Mouse (Mus musculus) mouse embryonic stem cell (cell line): ENCODE results near the gene Gabpb2.

ENCODE experiments used
- in situ Hi-C, 2 experiments: fragments of 300-500 bp; cut with MboI; formaldehyde crosslinking; loops; 1 replicate in 1 of 2; 3 replicates in 1 of 2; pipeline ENCODE4 v1.14.3; 2019 to 2020; ENCODE audit warnings: low sequenced_read_pairs in 2 of 2, low pct_unique_long_range_greater_than_20kb in 1 of 2, mixed read lengths in 1 of 2; ENCODE audit not compliant: unreplicated experiment in 1 of 2

The Gabpb2 gene

GRCm38 (mm10) chr3:95169996-95170395 is 47.7 kb downstream of the Gabpb2 start:
- in situ Hi-C loops, result no loop called here

- in situ Hi-C loops, result no loop called here
Observed at GRCm38 (mm10) chr3:95164840-95165239, 52.9 kb downstream of the Gabpb2 start.

- in situ Hi-C loops, result no loop called here
Observed at GRCm38 (mm10) chr3:95164256-95164550, 53.5 kb downstream of the Gabpb2 start.

GRCm38 (mm10) chr3:95163419-95164255 is 54.1 kb downstream of the Gabpb2 start:
- in situ Hi-C loops, result no loop called here

- in situ Hi-C loops, result no loop called here
Observed at GRCm38 (mm10) chr3:95162345-95162628, 55.4 kb downstream of the Gabpb2 start.

- in situ Hi-C loops, result no loop called here
Observed at GRCm38 (mm10) chr3:95161618-95162344, 55.9 kb downstream of the Gabpb2 start.

- in situ Hi-C loops, result no loop called here
Observed at GRCm38 (mm10) chr3:95161041-95161551, 56.6 kb downstream of the Gabpb2 start.

GRCm38 (mm10) chr3:95159987-95160963 is 57.4 kb downstream of the Gabpb2 start, which contains the start of gene Sema6c:
Sema6c (plus strand) TSS chr3:95160457.
- in situ Hi-C loops, result no loop called here

- in situ Hi-C loops, result no loop called here
Observed at GRCm38 (mm10) chr3:95159511-95159986, 58.2 kb downstream of the Gabpb2 start.

GRCm38 (mm10) chr3:95153874-95154273 is 63.8 kb downstream of the Gabpb2 start:
- in situ Hi-C loops, result no loop called here

- in situ Hi-C loops, result no loop called here
Observed at GRCm38 (mm10) chr3:95147924-95148323, 69.8 kb downstream of the Gabpb2 start.

- in situ Hi-C loops, result no loop called here
Observed at GRCm38 (mm10) chr3:95142617-95143011, 75.1 kb downstream of the Gabpb2 start.

GRCm38 (mm10) chr3:95141952-95142616 is 75.6 kb downstream of the Gabpb2 start, which contains the start of gene Tnfaip8l2:
Tnfaip8l2 (minus strand) TSS chr3:95142360.
- in situ Hi-C loops, result no loop called here

- in situ Hi-C loops, result no loop called here
Observed at GRCm38 (mm10) chr3:95141474-95141873, 76.2 kb downstream of the Gabpb2 start.

- in situ Hi-C loops, result no loop called here
Observed at GRCm38 (mm10) chr3:95140795-95141194, 76.9 kb downstream of the Gabpb2 start.

GRCm38 (mm10) chr3:95140289-95140595 is 77.5 kb downstream of the Gabpb2 start:
- in situ Hi-C loops, result no loop called here

GRCm38 (mm10) chr3:95139586-95140288 is 78.0 kb downstream of the Gabpb2 start:
- in situ Hi-C loops, result no loop called here

GRCm38 (mm10) chr3:95136336-95136735 is 81.4 kb downstream of the Gabpb2 start:
- in situ Hi-C loops, result no loop called here
